Mouse (Mus musculus): ENCODE data around the gene Eif3c. TPM values are rescaled to one million over a fixed set of nuclear protein-coding genes. Genes with fewer than 3 reads are reported as not detected.

Eif3c gene
- total RNA-seq, 1 experiment = 289 TPM

DNA sequence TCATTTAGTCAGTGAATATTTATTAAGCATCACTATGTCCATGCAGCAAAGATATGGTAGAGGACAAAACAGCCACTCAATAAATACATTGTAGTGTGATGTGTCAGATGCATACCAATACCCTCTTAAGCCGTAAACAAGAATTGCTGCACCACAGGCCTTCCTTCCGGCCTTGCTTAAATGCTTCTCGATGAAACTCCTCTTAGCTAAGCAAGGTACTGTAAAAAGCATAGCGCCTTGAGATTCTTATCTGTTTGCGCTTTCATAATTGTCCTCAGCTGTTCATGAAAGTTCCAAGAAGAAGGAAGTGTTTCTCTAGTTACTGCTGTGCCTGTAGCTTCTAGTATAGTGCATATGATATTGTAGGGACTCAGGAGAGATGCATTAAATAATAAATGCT lies 40.4 kb upstream of the Eif3c start:
- Histone ChIP-seq H3K9ac (ENCODE audit: insufficient read depth, low read depth, low read length, poor library complexity, severe bottlenecking) (no peak overlapping the region), H3K27ac (ENCODE audit: insufficient read depth, low read depth, low read length, poor library complexity, severe bottlenecking) (no peak overlapping the region), H3K36me3 (ENCODE audit: control insufficient read depth, insufficient read depth, low read length, poor library complexity, severe bottlenecking) (no peaks in the 10 kb centered on the region), H3K9me3 (ENCODE audit: control insufficient read depth, insufficient read depth, low read depth, low read length) (no peaks in the 10 kb centered on the region), H3K4me3 (ENCODE audit: insufficient read depth in 1 of 2, low read depth in 1 of 2, low read length in 2 of 2, poor library complexity in 1 of 2, severe bottlenecking in 1 of 2) (no peak overlapping the region), H3K4me1 (ENCODE audit: control insufficient read depth in 2 of 2, insufficient read depth in 2 of 2, low read length in 2 of 2, poor library complexity in 1 of 2) (peaks cover 0 to under 1% of the 10 kb centered on the region in 2 experiments; a peak in 1 of 4 replicates)
- TF ChIP-seq MAFK (IDR thresholded peaks at IDR 0.05; ENCODE audit: insufficient read depth, low read depth, low read length) = no peak
- TF ChIP-seq ZC3H11A (IDR thresholded peaks at IDR 0.05; ENCODE audit: borderline replicate concordance, low read depth, low read length) = no peak
- no peak for TF ChIP-seq HCFC1 (IDR thresholded peaks at IDR 0.05; ENCODE audit: borderline replicate concordance, insufficient read depth, low read length)
- TF ChIP-seq ZNF384 (IDR thresholded peaks at IDR 0.05; ENCODE audit: low read depth, low read length) = no peak
- TF ChIP-seq CHD2 (IDR thresholded peaks at IDR 0.05; ENCODE audit: low read depth, low read length) = no peak
- in situ Hi-C loops (cut with MboI; ENCODE audit: low sequenced_read_pairs in 2 of 2, unreplicated experiment in 2 of 2) = no loop called here
- DNase-seq (ENCODE audit: low read depth, low spot score) = no peak

DNA sequence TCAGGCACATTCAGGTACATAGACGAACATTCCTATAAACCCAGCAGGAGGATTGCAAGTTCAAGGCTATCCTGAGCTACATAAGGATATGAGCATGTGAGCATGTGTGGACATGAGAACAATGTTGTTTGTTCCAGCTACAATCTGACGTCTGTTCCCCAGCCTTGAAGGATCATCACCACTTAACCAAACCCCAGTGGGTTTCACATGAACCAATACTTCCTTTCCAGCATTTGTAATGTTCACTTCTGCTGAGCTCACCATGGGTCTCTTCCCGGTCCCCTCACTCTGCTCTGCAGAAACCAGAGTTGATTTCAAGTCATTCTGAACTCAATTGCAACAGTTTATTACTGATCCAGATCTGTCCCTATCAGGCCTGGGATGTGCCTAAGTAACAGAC lies 36.4 kb upstream of the Eif3c start:
- TF ChIP-seq MAFK (IDR thresholded peaks at IDR 0.05; ENCODE audit: insufficient read depth, low read depth, low read length) (no peak), ZC3H11A (IDR thresholded peaks at IDR 0.05; ENCODE audit: borderline replicate concordance, low read depth, low read length) (no peak), HCFC1 (IDR thresholded peaks at IDR 0.05; ENCODE audit: borderline replicate concordance, insufficient read depth, low read length) (no peak), CHD2 (IDR thresholded peaks at IDR 0.05; ENCODE audit: low read depth, low read length) (no peak), ZNF384 (IDR thresholded peaks at IDR 0.05; ENCODE audit: low read depth, low read length) (no peak)
- in situ Hi-C loops (cut with MboI; ENCODE audit: low sequenced_read_pairs in 2 of 2, unreplicated experiment in 2 of 2) = no loop called here
- no peak overlapping the region for H3K9ac ChIP-seq (ENCODE audit: insufficient read depth, low read depth, low read length, poor library complexity, severe bottlenecking)

DNA sequence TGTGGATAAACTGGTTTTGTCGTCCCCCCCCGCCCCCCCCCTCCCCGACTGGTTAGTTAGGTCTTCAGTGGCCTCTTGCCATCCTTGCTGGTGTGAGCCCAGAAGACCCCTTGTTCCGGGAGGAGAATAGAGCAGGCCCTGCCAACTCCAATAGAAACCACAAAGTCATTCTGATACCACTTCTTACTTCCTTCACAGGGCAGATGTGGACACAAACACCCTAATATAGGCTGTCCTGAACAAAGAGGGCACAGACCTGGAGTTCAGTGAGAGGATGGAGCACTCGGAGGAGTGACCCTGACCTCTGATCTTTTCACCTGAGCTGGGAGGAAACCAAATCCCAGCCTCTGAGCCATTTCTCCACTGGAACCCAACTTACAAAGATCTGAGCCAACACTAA lies 35.7 kb upstream of the Eif3c start:
- Histone ChIP-seq H3K36me3 (ENCODE audit: control insufficient read depth, insufficient read depth, low read length, poor library complexity, severe bottlenecking) (no peaks in the 10 kb centered on the region), H3K4me1 (ENCODE audit: control insufficient read depth in 2 of 2, insufficient read depth in 2 of 2, low read length in 2 of 2, poor library complexity in 1 of 2) (peaks cover 0 to 7% of the 10 kb centered on the region in 2 experiments; a peak in 1 of 4 replicates), H3K9ac (ENCODE audit: insufficient read depth, low read depth, low read length, poor library complexity, severe bottlenecking) (no peak overlapping the region), H3K9me3 (ENCODE audit: control insufficient read depth, insufficient read depth, low read depth, low read length) (no peaks in the 10 kb centered on the region), H3K4me3 (ENCODE audit: insufficient read depth in 1 of 2, low read depth in 1 of 2, low read length in 2 of 2, poor library complexity in 1 of 2, severe bottlenecking in 1 of 2) (no peak overlapping the region), H3K27ac (ENCODE audit: insufficient read depth, low read depth, low read length, poor library complexity, severe bottlenecking) (no peak overlapping the region)
- in situ Hi-C loops (cut with MboI; ENCODE audit: low sequenced_read_pairs in 2 of 2, unreplicated experiment in 2 of 2) = no loop called here
- no peak for TF ChIP-seq ZC3H11A (IDR thresholded peaks at IDR 0.05; ENCODE audit: borderline replicate concordance, low read depth, low read length)
- TF ChIP-seq MAFK (IDR thresholded peaks at IDR 0.05; ENCODE audit: insufficient read depth, low read depth, low read length) = no peak
- no peak for TF ChIP-seq ZNF384 (IDR thresholded peaks at IDR 0.05; ENCODE audit: low read depth, low read length)
- TF ChIP-seq CHD2 (IDR thresholded peaks at IDR 0.05; ENCODE audit: low read depth, low read length) = no peak
- no peak for TF ChIP-seq HCFC1 (IDR thresholded peaks at IDR 0.05; ENCODE audit: borderline replicate concordance, insufficient read depth, low read length)
- no peak for DNase-seq (ENCODE audit: low read depth, low spot score)

More for the DNA sequence above, 36.4 kb upstream of the Eif3c start:
- Histone ChIP-seq H3K36me3 (ENCODE audit: control insufficient read depth, insufficient read depth, low read length, poor library complexity, severe bottlenecking) (no peaks in the 10 kb centered on the region), H3K4me3 (ENCODE audit: insufficient read depth in 1 of 2, low read depth in 1 of 2, low read length in 2 of 2, poor library complexity in 1 of 2, severe bottlenecking in 1 of 2) (no peak overlapping the region), H3K9me3 (ENCODE audit: control insufficient read depth, insufficient read depth, low read depth, low read length) (no peaks in the 10 kb centered on the region), H3K27ac (ENCODE audit: insufficient read depth, low read depth, low read length, poor library complexity, severe bottlenecking) (no peak overlapping the region), H3K4me1 (ENCODE audit: control insufficient read depth in 2 of 2, insufficient read depth in 2 of 2, low read length in 2 of 2, poor library complexity in 1 of 2) (peaks cover 0 to 7% of the 10 kb centered on the region in 2 experiments; a peak in 1 of 4 replicates)
- DNase-seq (ENCODE audit: low read depth, low spot score) = no peak

DNA sequence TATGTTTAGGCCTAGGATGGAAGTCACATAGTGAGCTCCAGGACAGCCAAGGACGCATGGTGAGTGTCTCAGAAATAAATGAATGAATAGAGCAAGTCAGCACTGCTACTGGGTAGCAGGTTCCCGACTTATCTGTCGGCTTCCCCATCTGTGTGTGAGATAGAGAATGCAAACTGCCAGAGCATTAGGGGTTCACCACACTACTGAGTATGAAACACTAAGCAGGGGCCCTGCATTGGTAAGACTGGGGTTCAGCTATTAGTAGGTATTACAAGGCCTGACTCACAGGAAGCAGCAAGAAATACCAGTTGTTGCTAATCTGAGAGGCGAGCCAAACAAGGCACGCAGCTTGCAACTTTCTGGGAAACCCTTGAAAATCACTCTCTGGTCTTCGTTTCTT lies 32.7 kb upstream of the Eif3c start:
- TF ChIP-seq CHD2 (IDR thresholded peaks at IDR 0.05; ENCODE audit: low read depth, low read length) = no peak
- no peak for TF ChIP-seq HCFC1 (IDR thresholded peaks at IDR 0.05; ENCODE audit: borderline replicate concordance, insufficient read depth, low read length)
- no peak for TF ChIP-seq MAFK (IDR thresholded peaks at IDR 0.05; ENCODE audit: insufficient read depth, low read depth, low read length)
- TF ChIP-seq ZNF384 (IDR thresholded peaks at IDR 0.05; ENCODE audit: low read depth, low read length) = no peak
- no peak for TF ChIP-seq ZC3H11A (IDR thresholded peaks at IDR 0.05; ENCODE audit: borderline replicate concordance, low read depth, low read length)
- no peaks in the 10 kb centered on the region for H3K9me3 ChIP-seq (ENCODE audit: control insufficient read depth, insufficient read depth, low read depth, low read length)
- no peak for DNase-seq (ENCODE audit: low read depth, low spot score)
- H3K9ac ChIP-seq (ENCODE audit: insufficient read depth, low read depth, low read length, poor library complexity, severe bottlenecking) = no peak overlapping the region
- in situ Hi-C loops (cut with MboI; ENCODE audit: low sequenced_read_pairs in 2 of 2, unreplicated experiment in 2 of 2) = no loop called here
- H3K27ac ChIP-seq (ENCODE audit: insufficient read depth, low read depth, low read length, poor library complexity, severe bottlenecking) = no peak overlapping the region
- H3K4me3 ChIP-seq (ENCODE audit: insufficient read depth in 1 of 2, low read depth in 1 of 2, low read length in 2 of 2, poor library complexity in 1 of 2, severe bottlenecking in 1 of 2) = no peak overlapping the region
- H3K36me3 ChIP-seq (ENCODE audit: control insufficient read depth, insufficient read depth, low read length, poor library complexity, severe bottlenecking) = no peaks in the 10 kb centered on the region
- peaks cover 0 to 7% of the 10 kb centered on the region in 2 experiments; a peak in 1 of 4 replicates for H3K4me1 ChIP-seq (ENCODE audit: control insufficient read depth in 2 of 2, insufficient read depth in 2 of 2, low read length in 2 of 2, poor library complexity in 1 of 2)

DNA sequence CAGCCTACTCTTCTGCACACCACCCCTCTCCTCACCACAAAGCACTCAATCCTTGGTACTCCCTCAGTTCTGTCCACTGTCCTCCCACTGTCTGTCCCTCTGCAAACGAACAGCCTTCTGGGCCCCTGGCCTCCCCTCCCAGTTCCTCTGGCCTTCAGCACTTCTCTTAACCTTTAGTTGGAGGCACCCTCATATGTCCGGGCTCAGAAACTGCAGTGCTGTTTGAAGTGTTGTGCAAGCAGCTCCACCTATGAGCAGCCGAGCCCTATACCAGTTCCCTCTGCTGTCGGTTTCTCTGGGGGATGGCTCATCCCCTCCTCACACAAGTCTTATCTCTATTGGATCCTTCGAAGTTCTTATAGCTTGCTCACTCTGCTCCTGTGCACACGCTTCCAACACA lies 30.2 kb upstream of the Eif3c start:
- TF ChIP-seq ZNF384 (IDR thresholded peaks at IDR 0.05; ENCODE audit: low read depth, low read length) = no peak
- Histone ChIP-seq H3K4me1 (ENCODE audit: control insufficient read depth in 2 of 2, insufficient read depth in 2 of 2, low read length in 2 of 2, poor library complexity in 1 of 2) (peaks cover 0 to 5% of the 10 kb centered on the region in 2 experiments; a peak in 1 of 4 replicates), H3K36me3 (ENCODE audit: control insufficient read depth, insufficient read depth, low read length, poor library complexity, severe bottlenecking) (no peaks in the 10 kb centered on the region), H3K4me3 (ENCODE audit: insufficient read depth in 1 of 2, low read depth in 1 of 2, low read length in 2 of 2, poor library complexity in 1 of 2, severe bottlenecking in 1 of 2) (no peak overlapping the region), H3K9ac (ENCODE audit: insufficient read depth, low read depth, low read length, poor library complexity, severe bottlenecking) (no peak overlapping the region), H3K9me3 (ENCODE audit: control insufficient read depth, insufficient read depth, low read depth, low read length) (no peaks in the 10 kb centered on the region), H3K27ac (ENCODE audit: insufficient read depth, low read depth, low read length, poor library complexity, severe bottlenecking) (no peak overlapping the region)
- in situ Hi-C loops (cut with MboI; ENCODE audit: low sequenced_read_pairs in 2 of 2, unreplicated experiment in 2 of 2) = no loop called here
- no peak for DNase-seq (ENCODE audit: low read depth, low spot score)
